Mouse (Mus musculus): ENCODE results near the gene Rhobtb3.
"Not testable (repeated sequence)": the region's sequence is repeated elsewhere in the genome, so short reads cannot be mapped to it uniquely, and the experiment has no call there.

Rhobtb3 gene

GRCm38 (mm10) chr13:75927951-75928350, 15.8 kb downstream of the Rhobtb3 start:
- no peak for DNase-seq

- DNase-seq, result no peak
These were observed 29.6 kb downstream of the Rhobtb3 start for GRCm38 (mm10) chr13:75914151-75914550.

- no peak for DNase-seq
These were observed 35.5 kb downstream of the Rhobtb3 start for GRCm38 (mm10) chr13:75908187-75908586.

GRCm38 (mm10) chr13:75907133-75907532, 36.6 kb downstream of the Rhobtb3 start:
- DNase-seq, result peak; percentile 14 to 25

- no peak for DNase-seq
These were observed 39.1 kb downstream of the Rhobtb3 start for GRCm38 (mm10) chr13:75904660-75905059.

- not testable (repeated sequence) for DNase-seq
These were observed 42.8 kb downstream of the Rhobtb3 start for GRCm38 (mm10) chr13:75900928-75901327.

- DNase-seq, result no peak
These were observed 50.8 kb downstream of the Rhobtb3 start for GRCm38 (mm10) chr13:75892876-75893275.

- no peak for DNase-seq
These were observed 51.4 kb downstream of the Rhobtb3 start for GRCm38 (mm10) chr13:75892291-75892690.

- no peak for DNase-seq
These were observed 51.9 kb downstream of the Rhobtb3 start for GRCm38 (mm10) chr13:75891868-75892267.

GRCm38 (mm10) chr13:75883792-75884191, 59.9 kb downstream of the Rhobtb3 start:
- no peak for DNase-seq

- DNase-seq, result no peak
These were observed 63.2 kb downstream of the Rhobtb3 start for GRCm38 (mm10) chr13:75880501-75880900.

GRCm38 (mm10) chr13:75879756-75880155, 64.0 kb downstream of the Rhobtb3 start:
- DNase-seq, result peak in 1 of 2 experiments; percentile 26

GRCm38 (mm10) chr13:75877907-75878306, 65.8 kb downstream of the Rhobtb3 start:
- DNase-seq, result peak; percentile 56 to 58

- no peak for DNase-seq
These were observed 67.1 kb downstream of the Rhobtb3 start for GRCm38 (mm10) chr13:75876592-75876991.

- not testable (repeated sequence) for DNase-seq
These were observed 67.5 kb downstream of the Rhobtb3 start for GRCm38 (mm10) chr13:75876188-75876587.

- DNase-seq, result no peak
These were observed 68.9 kb downstream of the Rhobtb3 start for GRCm38 (mm10) chr13:75874608-75875376.

- no peak for DNase-seq
These were observed 75.8 kb downstream of the Rhobtb3 start for GRCm38 (mm10) chr13:75867876-75868275.

- no peak for DNase-seq
These were observed 78.1 kb downstream of the Rhobtb3 start for GRCm38 (mm10) chr13:75865486-75866184.

- no peak for DNase-seq
These were observed 84.4 kb downstream of the Rhobtb3 start for GRCm38 (mm10) chr13:75859264-75859844.

- no peak for DNase-seq
These were observed 90.6 kb downstream of the Rhobtb3 start for GRCm38 (mm10) chr13:75853118-75853517.

- no peak for DNase-seq
These were observed 91.7 kb downstream of the Rhobtb3 start for GRCm38 (mm10) chr13:75852027-75852426.

- no peak for DNase-seq
These were observed 96.7 kb downstream of the Rhobtb3 start for GRCm38 (mm10) chr13:75847027-75847426.

GRCm38 (mm10) chr13:75845519-75846166, 98.1 kb downstream of the Rhobtb3 start:
- no peak for DNase-seq
